13 mouse cellular contexts compared by ENCODE assay signal in the genomic region with DNA sequence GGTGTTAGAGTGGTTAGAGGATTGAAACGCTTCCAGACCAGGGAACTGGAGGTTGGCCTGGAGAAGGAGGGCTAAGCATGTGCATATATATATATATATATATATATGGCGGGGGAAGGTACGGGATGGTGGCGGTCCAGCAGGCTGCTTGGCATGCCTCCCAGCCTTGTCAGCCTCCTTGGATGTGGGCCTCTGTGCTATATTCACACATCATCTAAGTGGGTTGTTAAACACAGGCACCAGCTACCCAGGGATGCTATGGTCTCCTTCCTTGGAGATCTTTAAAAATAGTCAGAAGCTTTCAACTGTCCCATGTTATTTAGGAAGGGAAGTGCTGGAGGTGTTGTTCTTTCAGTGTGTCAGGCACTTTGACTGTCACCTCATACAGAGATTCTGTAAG. TPM values are rescaled to one million over a fixed set of nuclear protein-coding genes. Genes with fewer than 3 reads are reported as not detected.
DNase-seq lines count a peak whose midpoint lies in the region; TF ChIP-seq lines count a peak whose summit lies in the region.
"Had no signal": no experiment of that assay in that cellular context is flagged by ENCODE, and none has a peak within 500 bp of the region (broad histone marks: within the 10 kb centered on the region; RNA-seq: fewer than 3 reads in every experiment).

No protein-coding gene starts in this region.

- TF ChIP-seq POLR2A in brain, embryonic 14.5 days (IDR thresholded peaks at IDR 0.05; ENCODE audit: borderline replicate concordance, extremely low read depth, insufficient read depth, insufficient read length, poor library complexity, severe bottlenecking), result no peak

- TF ChIP-seq CTCF in brain, embryonic 14.5 days (IDR thresholded peaks at IDR 0.05; ENCODE audit: borderline replicate concordance, extremely low read depth, insufficient read depth, insufficient read length), result no peak

- intact Hi-C loops in left cerebral cortex, postnatal 14 days (cut with DNase I), result no loop called here
- intact Hi-C loops in gastrocnemius, postnatal 36 days (cut with DNase I), result no loop called here

- peak; percentile 14 for DNase-seq in brain, embryonic 14.5 days (ENCODE audit: low read depth)
- peak; percentile 47 to 51 for DNase-seq in frontal cortex, postnatal 14 days (ENCODE audit: low spot score in 2 of 2)
- DNase-seq in left cerebral cortex, postnatal 14 days (ENCODE audit: low spot score in 2 of 2), result peak; percentile 74 to 82
- peak; percentile 63 for DNase-seq in right cerebral cortex, postnatal 25 days
- no peak for DNase-seq in kidney, postnatal 36 days
- no peak for DNase-seq in cerebellum, postnatal 36 days
- no peak for DNase-seq in gastrocnemius, postnatal 36 days
- DNase-seq: B cell, adult 2 months; cerebellum, adult 8-10 months; kidney, adult 18-20 months; lung, adult 18-20 months; lung, postnatal 36 days; thymus, adult 2 months had no signal

RNA-seq across cellular contexts. Expression of gene Phf21a, which starts 3.1 kb away (rescaled TPM):
- polyA plus RNA-seq in brain, embryonic 14.5 days (2012; rRNA removed), result 77.6 and 104 TPM in 2 replicates
- 10 to 100 TPM; 64.5 to 73.9 TPM for total RNA-seq in left cerebral cortex, postnatal 14 days (2021)
- 10 to 100 TPM; 22.5 to 23.6 TPM for total RNA-seq in gastrocnemius, postnatal 36 days (2021)

Comparison
In these comparisons a context has a peak if more than half of its experiments do, and no peak if none do; other contexts are left out.
1. DNase-seq: peak in brain, embryonic 14.5 days (single experiment), frontal cortex, postnatal 14 days (2 of 2), left cerebral cortex, postnatal 14 days (2 of 2) and right cerebral cortex, postnatal 25 days (single experiment); none in kidney, postnatal 36 days (0 of 2), cerebellum, postnatal 36 days (0 of 2) and gastrocnemius, postnatal 36 days (0 of 2).